Mouse (Mus musculus): ENCODE measurements around the gene Clic1.

DNA sequence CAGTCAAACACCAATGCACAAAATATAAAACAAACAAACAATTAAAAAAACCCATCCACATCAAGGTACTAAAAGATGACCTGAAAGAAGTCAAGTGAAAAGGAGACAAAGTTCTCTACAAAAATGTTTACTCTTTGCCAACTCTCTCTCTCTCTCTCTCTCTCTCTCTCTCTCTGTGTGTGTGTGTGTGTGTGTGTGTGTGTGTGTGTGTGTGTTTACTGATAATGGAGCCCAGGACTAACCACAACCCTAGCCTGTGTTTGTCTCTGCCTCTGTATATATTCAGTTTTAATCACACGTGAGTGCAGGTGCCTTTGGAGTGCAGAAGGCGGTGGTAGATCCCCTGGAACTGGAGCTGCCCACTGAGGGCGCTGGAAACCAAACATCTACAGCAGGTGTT lies 7.3 kb downstream of the Clic1 start:
- TF ChIP-seq CTCF (IDR thresholded peaks at IDR 0.05; ENCODE audit: low read depth, low read length) (no peak), EP300 (IDR thresholded peaks at IDR 0.05; ENCODE audit: insufficient read depth, low read depth, low read length) (no peak), POLR2A (IDR thresholded peaks at IDR 0.05; ENCODE audit: insufficient read depth, low read length) (no peak)

Data from ES-Bruce4 (cell line).